Mouse (Mus musculus): ENCODE data around the gene Gamt. TPM values are rescaled to one million over a fixed set of nuclear protein-coding genes. Genes with fewer than 3 reads are reported as not detected.

The Gamt gene
- polyA plus RNA-seq, 1 experiment from 2014 or later, result 59.0 TPM

DNA sequence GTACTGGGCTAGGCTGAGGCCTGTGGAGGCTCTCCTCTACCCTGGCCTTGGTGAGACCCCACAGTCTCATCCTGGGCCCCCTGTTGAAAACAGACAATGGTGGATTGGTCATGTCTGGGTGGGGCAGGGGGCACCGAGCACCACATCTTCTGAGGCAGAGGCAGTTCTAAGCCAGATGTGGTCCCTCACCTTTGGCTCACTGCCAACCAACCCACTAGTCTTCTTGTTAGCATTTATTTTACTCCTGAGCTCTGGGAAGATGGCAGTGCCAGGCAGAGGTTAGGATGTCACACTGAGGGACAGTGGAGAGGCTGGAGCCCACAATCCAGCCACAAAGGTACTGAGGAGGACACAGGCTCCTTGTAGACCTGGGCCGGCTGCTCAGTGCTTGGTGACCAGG lies 2.9 kb downstream of the Gamt start:
- no peak for ATAC-seq (replicated peaks; ENCODE audit: insufficient number of reproducible peaks, low FRiP score, low TSS enrichment)
- no peak overlapping the region for H3K4me3 ChIP-seq (ENCODE audit: low read depth, low read length)
- peaks cover 26% of the 10 kb centered on the region for H3K4me1 ChIP-seq (ENCODE audit: control insufficient read depth, insufficient read depth, low read length)
- 74% methylated on average over 2 of the region's 2 CpGs for WGBS (ENCODE audit: insufficient replicate concordance)
- no peaks in the 10 kb centered on the region for H3K9me3 ChIP-seq (replicated peaks; ENCODE audit: control insufficient read depth, low read length)
- H3K4me2 ChIP-seq, result no peak overlapping the region
- H3K27ac ChIP-seq (ENCODE audit: low read depth, low read length), result no peak overlapping the region
- H3K36me3 ChIP-seq (ENCODE audit: control insufficient read depth, insufficient read depth, low read length), result peaks cover 43% of the 10 kb centered on the region
- H3K27me3 ChIP-seq (ENCODE audit: control insufficient read depth, insufficient read depth, low read length), result no peaks in the 10 kb centered on the region
- H3K9ac ChIP-seq (ENCODE audit: low read depth, low read length), result 0 out of 2 replicates have a peak overlapping the region, but pooled peaks have one; percentile 28

GRCm38 (mm10) chr10:80255881-80256535 lies 4.8 kb downstream of the Gamt start:
- Histone ChIP-seq H3K4me1 (ENCODE audit: control insufficient read depth, insufficient read depth, low read length) (peaks cover 22% of the 10 kb centered on the region), H3K9ac (ENCODE audit: low read depth, low read length) (0 out of 2 replicates have a peak overlapping the region, but pooled peaks have one; percentile 1), H3K36me3 (ENCODE audit: control insufficient read depth, insufficient read depth, low read length) (peaks cover 43% of the 10 kb centered on the region), H3K4me2 (no peak overlapping the region), H3K27me3 (ENCODE audit: control insufficient read depth, insufficient read depth, low read length) (no peaks in the 10 kb centered on the region), H3K9me3 (replicated peaks; ENCODE audit: control insufficient read depth, low read length) (no peaks in the 10 kb centered on the region), H3K4me3 (ENCODE audit: low read depth, low read length) (no peak overlapping the region), H3K27ac (ENCODE audit: low read depth, low read length) (no peak overlapping the region)
- 82% methylated on average over 5 of the region's 5 CpGs for WGBS (ENCODE audit: insufficient replicate concordance)
- ATAC-seq (replicated peaks; ENCODE audit: insufficient number of reproducible peaks, low FRiP score, low TSS enrichment), result no peak

DNA sequence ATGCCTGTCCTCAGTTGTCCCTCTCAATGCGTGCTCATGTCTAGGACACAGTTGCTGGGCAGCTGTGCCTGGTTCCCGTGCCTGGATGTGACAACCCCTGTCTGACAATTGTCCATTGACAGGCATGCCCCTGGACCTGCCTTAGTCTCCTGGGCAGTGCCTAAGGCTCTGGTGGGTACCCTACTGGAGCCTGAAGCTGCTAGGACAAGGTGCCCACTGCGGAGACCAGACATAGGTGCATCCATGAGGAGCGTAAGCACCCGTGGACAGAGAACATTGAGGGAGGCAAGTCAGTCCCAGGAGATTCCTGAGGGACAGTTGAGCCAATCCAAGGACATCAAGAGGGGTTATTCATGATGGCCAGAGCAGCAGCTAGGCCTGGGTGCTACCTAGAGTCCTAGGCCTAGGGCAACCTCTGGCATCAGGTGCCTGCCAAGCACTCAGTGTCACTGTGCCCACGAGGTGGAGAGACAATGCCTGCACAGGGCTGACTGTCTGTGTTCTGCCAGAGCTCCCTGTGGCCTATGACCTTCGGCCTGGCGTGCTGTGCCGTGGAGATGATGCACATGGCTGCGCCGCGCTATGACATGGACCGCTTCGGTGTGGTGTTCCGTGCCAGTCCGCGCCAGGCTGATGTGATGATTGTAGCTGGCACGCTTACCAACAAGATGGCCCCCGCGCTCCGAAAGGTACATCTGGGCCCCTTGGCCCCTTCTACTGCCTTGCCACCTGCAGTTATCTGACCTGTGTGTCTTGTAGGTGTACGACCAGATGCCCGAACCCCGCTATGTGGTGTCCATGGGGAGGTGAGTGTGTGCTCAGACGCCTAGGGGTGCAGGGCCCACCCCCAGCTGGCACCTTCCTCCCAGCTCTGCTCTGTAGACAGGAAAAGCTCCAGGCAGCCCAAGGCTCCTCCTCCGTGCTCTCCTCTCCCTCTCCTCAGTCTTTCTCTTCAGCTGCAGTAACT lies 6.2 kb downstream of the Gamt start:
- H3K9ac ChIP-seq (ENCODE audit: low read depth, low read length), result no peak overlapping the region
- ATAC-seq (replicated peaks; ENCODE audit: insufficient number of reproducible peaks, low FRiP score, low TSS enrichment), result no peak
- no peak overlapping the region for H3K4me3 ChIP-seq (ENCODE audit: low read depth, low read length)
- H3K36me3 ChIP-seq (ENCODE audit: control insufficient read depth, insufficient read depth, low read length), result peaks cover 43% of the 10 kb centered on the region
- 92% methylated on average over 26 of the region's 26 CpGs for WGBS (ENCODE audit: insufficient replicate concordance)
- peaks cover 20% of the 10 kb centered on the region for H3K4me1 ChIP-seq (ENCODE audit: control insufficient read depth, insufficient read depth, low read length)
- no peak overlapping the region for H3K4me2 ChIP-seq
- no peaks in the 10 kb centered on the region for H3K27me3 ChIP-seq (ENCODE audit: control insufficient read depth, insufficient read depth, low read length)
- no peak overlapping the region for H3K27ac ChIP-seq (ENCODE audit: low read depth, low read length)
- no peaks in the 10 kb centered on the region for H3K9me3 ChIP-seq (replicated peaks; ENCODE audit: control insufficient read depth, low read length)

GRCm38 (mm10) chr10:80253551-80253950 lies 7.3 kb downstream of the Gamt start:
- Histone ChIP-seq H3K9me3 (replicated peaks; ENCODE audit: control insufficient read depth, low read length) (no peaks in the 10 kb centered on the region), H3K36me3 (ENCODE audit: control insufficient read depth, insufficient read depth, low read length) (peaks cover 40% of the 10 kb centered on the region), H3K27me3 (ENCODE audit: control insufficient read depth, insufficient read depth, low read length) (no peaks in the 10 kb centered on the region), H3K4me2 (no peak overlapping the region), H3K27ac (ENCODE audit: low read depth, low read length) (no peak overlapping the region), H3K4me1 (ENCODE audit: control insufficient read depth, insufficient read depth, low read length) (peaks cover 14% of the 10 kb centered on the region), H3K4me3 (ENCODE audit: low read depth, low read length) (no peak overlapping the region), H3K9ac (ENCODE audit: low read depth, low read length) (no peak overlapping the region)
- ATAC-seq (replicated peaks; ENCODE audit: insufficient number of reproducible peaks, low FRiP score, low TSS enrichment), result no peak
- 81% methylated on average over 6 of the region's 6 CpGs for WGBS (ENCODE audit: insufficient replicate concordance)

- 88% methylated on average over 11 of the region's 11 CpGs for WGBS (ENCODE audit: insufficient replicate concordance)
- Histone ChIP-seq H3K4me3 (ENCODE audit: low read depth, low read length) (no peak overlapping the region), H3K4me2 (no peak overlapping the region), H3K9me3 (replicated peaks; ENCODE audit: control insufficient read depth, low read length) (no peaks in the 10 kb centered on the region), H3K9ac (ENCODE audit: low read depth, low read length) (no peak overlapping the region), H3K27me3 (ENCODE audit: control insufficient read depth, insufficient read depth, low read length) (no peaks in the 10 kb centered on the region), H3K27ac (ENCODE audit: low read depth, low read length) (no peak overlapping the region), H3K4me1 (ENCODE audit: control insufficient read depth, insufficient read depth, low read length) (peaks cover 14% of the 10 kb centered on the region), H3K36me3 (ENCODE audit: control insufficient read depth, insufficient read depth, low read length) (peaks cover 33% of the 10 kb centered on the region)
- ATAC-seq (replicated peaks; ENCODE audit: insufficient number of reproducible peaks, low FRiP score, low TSS enrichment), result no peak
These were observed 8.1 kb downstream of the Gamt start for GRCm38 (mm10) chr10:80252493-80253274.

GRCm38 (mm10) chr10:80252011-80252410 lies 8.8 kb downstream of the Gamt start:
- Histone ChIP-seq H3K36me3 (ENCODE audit: control insufficient read depth, insufficient read depth, low read length) (peaks cover 30% of the 10 kb centered on the region), H3K9ac (ENCODE audit: low read depth, low read length) (no peak overlapping the region), H3K27ac (ENCODE audit: low read depth, low read length) (no peak overlapping the region), H3K4me3 (ENCODE audit: low read depth, low read length) (no peak overlapping the region), H3K4me2 (no peak overlapping the region), H3K9me3 (replicated peaks; ENCODE audit: control insufficient read depth, low read length) (no peaks in the 10 kb centered on the region), H3K27me3 (ENCODE audit: control insufficient read depth, insufficient read depth, low read length) (no peaks in the 10 kb centered on the region), H3K4me1 (ENCODE audit: control insufficient read depth, insufficient read depth, low read length) (peaks cover 14% of the 10 kb centered on the region)
- no peak for ATAC-seq (replicated peaks; ENCODE audit: insufficient number of reproducible peaks, low FRiP score, low TSS enrichment)

- Histone ChIP-seq H3K36me3 (ENCODE audit: control insufficient read depth, insufficient read depth, low read length) (peaks cover 20% of the 10 kb centered on the region), H3K4me1 (ENCODE audit: control insufficient read depth, insufficient read depth, low read length) (peaks cover 14% of the 10 kb centered on the region), H3K27ac (ENCODE audit: low read depth, low read length) (no peak overlapping the region), H3K4me3 (ENCODE audit: low read depth, low read length) (peak overlapping the region; percentile 95; the same call in 1 of the 2 replicates), H3K9ac (ENCODE audit: low read depth, low read length) (peak overlapping the region; percentile 98; the same call in 1 of the 2 replicates), H3K27me3 (ENCODE audit: control insufficient read depth, insufficient read depth, low read length) (no peaks in the 10 kb centered on the region), H3K9me3 (replicated peaks; ENCODE audit: control insufficient read depth, low read length) (no peaks in the 10 kb centered on the region), H3K4me2 (peak overlapping the region; percentile 95)
- no peak for ATAC-seq (replicated peaks; ENCODE audit: insufficient number of reproducible peaks, low FRiP score, low TSS enrichment)
- WGBS (ENCODE audit: insufficient replicate concordance), result 85% methylated on average over 4 of the region's 4 CpGs
These were observed 10.2 kb downstream of the Gamt start for GRCm38 (mm10) chr10:80250573-80250972.

DNA sequence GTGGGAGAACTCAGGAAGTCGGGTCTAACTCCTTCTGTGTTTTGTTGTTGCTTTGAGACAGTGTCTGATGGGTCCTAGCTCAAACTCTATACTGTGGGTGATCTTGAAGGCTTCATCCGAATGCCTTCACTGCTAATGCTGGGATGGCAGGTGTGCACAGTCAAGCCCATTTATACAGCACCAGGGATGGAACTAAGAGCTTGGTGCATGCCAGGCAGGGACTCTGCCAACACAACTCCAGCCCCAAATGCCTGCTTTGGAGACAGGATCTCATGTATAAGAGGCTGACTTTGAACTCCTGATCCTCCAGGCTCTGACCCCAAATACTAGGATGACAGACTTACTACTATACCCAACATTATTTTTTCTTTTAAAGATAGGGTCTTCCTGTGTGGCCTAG lies 10.8 kb downstream of the Gamt start:
- H3K27ac ChIP-seq (ENCODE audit: low read depth, low read length), result peak overlapping the region; percentile 92; the same call in 1 of the 2 replicates
- H3K4me3 ChIP-seq (ENCODE audit: low read depth, low read length), result peak overlapping the region; percentile 95
- no peaks in the 10 kb centered on the region for H3K27me3 ChIP-seq (ENCODE audit: control insufficient read depth, insufficient read depth, low read length)
- H3K4me2 ChIP-seq, result peak overlapping the region; percentile 95
- H3K36me3 ChIP-seq (ENCODE audit: control insufficient read depth, insufficient read depth, low read length), result peaks cover 15% of the 10 kb centered on the region
- no peak for ATAC-seq (replicated peaks; ENCODE audit: insufficient number of reproducible peaks, low FRiP score, low TSS enrichment)
- 29% methylated on average over 2 of the region's 2 CpGs for WGBS (ENCODE audit: insufficient replicate concordance)
- no peaks in the 10 kb centered on the region for H3K9me3 ChIP-seq (replicated peaks; ENCODE audit: control insufficient read depth, low read length)
- peak overlapping the region; percentile 98 for H3K9ac ChIP-seq (ENCODE audit: low read depth, low read length)
- H3K4me1 ChIP-seq (ENCODE audit: control insufficient read depth, insufficient read depth, low read length), result peaks cover 17% of the 10 kb centered on the region

Data from heart, embryonic 11.5 days (tissue).